Mouse (Mus musculus): ENCODE data around the gene Rsbn1.

The Rsbn1 gene

GRCm38 (mm10) chr3:103948666-103949065 is 34.7 kb downstream of the Rsbn1 start:
- in situ Hi-C loops (cut with MseI, MboI): no loop called here

- in situ Hi-C loops (cut with MseI, MboI): no loop called here
Measured at GRCm38 (mm10) chr3:103960622-103961021, 46.7 kb downstream of the Rsbn1 start.

- in situ Hi-C loops (cut with MseI, MboI): no loop called here
Measured at GRCm38 (mm10) chr3:103967231-103967630, 53.3 kb downstream of the Rsbn1 start.

- in situ Hi-C loops (cut with MseI, MboI): no loop called here
Measured at GRCm38 (mm10) chr3:103967861-103968691, 54.2 kb downstream of the Rsbn1 start, which contains the start of gene Phtf1. Phtf1 (plus strand) TSS chr3:103968110.

- in situ Hi-C loops (cut with MseI, MboI): no loop called here
Measured at GRCm38 (mm10) chr3:103968701-103969100, 54.8 kb downstream of the Rsbn1 start.

- in situ Hi-C loops (cut with MseI, MboI): no loop called here
Measured at GRCm38 (mm10) chr3:103971157-103971556, 57.2 kb downstream of the Rsbn1 start.

- in situ Hi-C loops (cut with MseI, MboI): no loop called here
Measured at GRCm38 (mm10) chr3:103984556-103984955, 70.6 kb downstream of the Rsbn1 start.

- in situ Hi-C loops (cut with MseI, MboI): no loop called here
Measured at GRCm38 (mm10) chr3:103985194-103985593, 71.3 kb downstream of the Rsbn1 start.

GRCm38 (mm10) chr3:103987831-103988432 is 74.0 kb downstream of the Rsbn1 start:
- in situ Hi-C loops (cut with MseI, MboI): no loop called here

GRCm38 (mm10) chr3:103989352-103989751 is 75.4 kb downstream of the Rsbn1 start:
- in situ Hi-C loops (cut with MseI, MboI): no loop called here

- in situ Hi-C loops (cut with MseI, MboI): no loop called here
Measured at GRCm38 (mm10) chr3:103991271-103991670, 77.4 kb downstream of the Rsbn1 start.

GRCm38 (mm10) chr3:103998724-103999123 is 84.8 kb downstream of the Rsbn1 start:
- in situ Hi-C loops (cut with MseI, MboI): no loop called here

- in situ Hi-C loops (cut with MseI, MboI): no loop called here
Measured at GRCm38 (mm10) chr3:104006896-104007466, 93.1 kb downstream of the Rsbn1 start.

GRCm38 (mm10) chr3:104007479-104007878 is 93.6 kb downstream of the Rsbn1 start:
- in situ Hi-C loops (cut with MseI, MboI): no loop called here

GRCm38 (mm10) chr3:104009924-104010662 is 96.2 kb downstream of the Rsbn1 start:
- in situ Hi-C loops (cut with MseI, MboI): no loop called here

GRCm38 (mm10) chr3:104011972-104012371 is 98.1 kb downstream of the Rsbn1 start:
- in situ Hi-C loops (cut with MseI, MboI): no loop called here
